Mouse (Mus musculus) ovary, postnatal 10 days (tissue): ENCODE measurements around the gene Lgals3.

ENCODE experiments used
- DNase-seq: peaks from one replicate; pipeline ENCODE4 v3.0.0; 2022; ENCODE audit warnings: low spot score

The Lgals3 gene

DNA sequence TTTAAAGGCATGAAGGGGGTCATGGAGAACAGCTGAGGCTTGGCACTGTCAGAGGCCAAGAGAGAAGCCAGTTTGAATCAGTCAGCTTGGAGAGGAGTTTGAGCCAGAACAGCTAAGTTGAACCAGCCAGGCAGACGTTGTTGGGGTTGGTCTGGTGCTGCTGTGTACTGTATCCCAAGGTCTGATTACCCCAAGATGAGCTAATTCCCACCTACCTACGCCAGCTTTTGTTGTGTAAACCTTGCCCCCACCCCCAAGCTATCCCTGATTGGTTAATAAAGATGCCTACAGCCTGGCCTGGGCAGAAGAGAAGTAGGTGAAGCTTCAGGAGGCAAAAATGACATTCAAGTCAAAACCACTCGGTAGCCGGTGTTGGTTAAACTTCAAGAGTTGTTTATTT, 54.9 kb downstream of the Lgals3 start:
- no peak for DNase-seq

DNA sequence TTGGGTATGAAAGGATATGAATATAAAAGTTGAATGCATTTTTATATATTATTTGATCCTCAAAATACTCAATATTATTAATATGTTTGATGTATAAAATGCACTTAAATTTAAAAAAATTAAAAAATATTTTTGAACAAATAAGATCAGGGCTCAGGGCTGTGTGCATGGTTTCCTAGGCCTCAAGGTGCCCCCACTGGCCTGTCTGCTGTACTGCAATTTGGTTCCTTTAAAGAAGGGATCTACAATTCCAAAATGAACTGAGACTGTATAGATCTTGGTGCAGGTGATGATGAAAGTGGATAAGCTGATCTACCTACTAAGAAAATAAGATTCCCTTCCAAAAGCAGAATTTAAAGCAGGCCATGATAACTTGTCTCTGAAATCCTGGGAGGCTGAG, 65.4 kb downstream of the Lgals3 start:
- DNase-seq = no peak
